Mouse (Mus musculus) forebrain, embryonic 12.5 days (tissue): ENCODE results near the gene Slc44a4. TPM values are rescaled to one million over a fixed set of nuclear protein-coding genes. Genes with fewer than 3 reads are reported as not detected.

Experiments used
- ATAC-seq: fragments of 200-750 bp; cut with Nextera tagmentation; 2 replicates; pipeline ENCODE4 v1.8.0; 2017; ENCODE audit warnings: moderate TSS enrichment; ENCODE audit not compliant: low FRiP score
- H3K27ac ChIP-seq: fragments of 300-500 bp; sonication (generic); 2 replicates; pipeline ENCODE4 v1.5.1; 2016; ENCODE audit warnings: mild to moderate bottlenecking
- H3K27me3 ChIP-seq: fragments of 300-500 bp; sonication (generic); 2 replicates; pipeline ENCODE4 v1.6.1; 2016; ENCODE audit warnings: mild to moderate bottlenecking
- H3K36me3 ChIP-seq: fragments of 300-500 bp; sonication (generic); replicated peaks from 2 replicates; pipeline ENCODE4 v1.6.1; 2016; ENCODE audit warnings: mild to moderate bottlenecking
- H3K4me1 ChIP-seq: fragments of 300-500 bp; sonication (generic); 2 replicates; pipeline ENCODE4 v1.6.1; 2016
- H3K4me2 ChIP-seq: fragments of 300-500 bp; sonication (generic); 2 replicates; pipeline ENCODE4 v1.6.1; 2016; ENCODE audit warnings: mild to moderate bottlenecking, moderate library complexity
- H3K4me3 ChIP-seq: fragments of 300-500 bp; sonication (generic); replicated peaks from 2 replicates; pipeline ENCODE4 v1.5.1; 2016; ENCODE audit warnings: mild to moderate bottlenecking
- H3K9ac ChIP-seq: fragments of 300-500 bp; sonication (generic); 2 replicates; pipeline ENCODE4 v1.6.1; 2016; ENCODE audit warnings: mild to moderate bottlenecking
- H3K9me3 ChIP-seq: fragments of 300-500 bp; sonication (generic); 2 replicates; pipeline ENCODE4 v1.6.1; 2016
- WGBS: fragments of 180-500 bp; shearing (Covaris S2); methylation state at CpG from one replicate; pipeline ENCODE4 v1.1.7; 2016; 5-methylcytosine and 5-hydroxymethylcytosine counted together
- polyA plus RNA-seq: library from polyadenylated mRNA; unstranded; fragments of >200 nt; fragmentation: Nextera tagmentation; extraction: Ambion mirVana; gene quantifications from 2 replicates; pipeline ENCODE4 v1.2.1, GENCODE M21; 2016

Gene Slc44a4
- polyA plus RNA-seq, 1 experiment from 2014 or later, result not detected

DNA sequence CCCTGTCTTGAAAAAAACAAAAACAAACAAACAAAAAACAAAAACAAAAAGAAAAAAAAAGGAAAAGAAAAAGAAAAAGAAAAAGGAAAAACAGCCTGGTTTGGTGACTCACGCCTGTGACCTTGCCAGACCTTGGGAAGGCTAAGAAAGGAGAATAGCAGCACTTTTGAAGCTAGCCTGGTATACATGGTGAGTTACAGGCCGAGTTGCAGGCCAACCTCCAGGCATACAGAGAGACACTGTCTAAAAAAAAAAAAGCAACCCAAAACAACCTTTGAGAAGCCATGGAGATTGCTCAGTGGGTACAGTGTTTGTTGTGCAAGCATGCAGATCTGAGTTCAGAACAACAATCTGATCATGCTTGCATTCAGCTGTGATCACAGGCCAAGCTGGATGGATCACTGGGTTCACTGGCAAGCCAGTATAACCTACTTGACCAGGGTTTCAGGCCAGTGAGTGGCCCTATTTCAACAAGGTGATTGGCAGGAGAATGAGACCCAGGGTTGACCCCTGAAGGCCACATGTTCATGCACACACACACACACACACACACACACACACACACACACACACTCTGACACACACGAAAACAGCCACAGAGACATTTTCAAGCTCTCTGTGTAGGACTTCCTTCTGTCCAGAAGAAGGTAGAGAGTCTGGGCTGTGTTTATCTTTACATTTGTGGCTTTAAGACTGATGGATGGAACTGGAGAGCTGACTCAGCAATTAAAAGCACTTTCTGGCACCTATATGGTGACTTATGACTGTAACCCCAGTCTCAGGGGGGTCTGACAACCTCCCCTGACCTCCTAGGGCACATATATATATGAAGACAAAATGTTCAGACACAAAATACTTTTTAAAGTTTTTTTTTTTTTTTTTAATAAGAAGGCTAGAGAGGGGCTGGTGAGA, 61.6 kb downstream of the Slc44a4 start:
- 88% methylated on average over 3 of the region's 3 CpGs for WGBS
- H3K9ac ChIP-seq, result no peak overlapping the region
- H3K4me3 ChIP-seq, result no peak overlapping the region
- no peak overlapping the region for H3K27ac ChIP-seq
- H3K27me3 ChIP-seq, result peaks cover 10% of the 10 kb centered on the region; the same call in 1 of the 2 replicates
- no peak for ATAC-seq
- H3K4me1 ChIP-seq, result peaks cover 15% of the 10 kb centered on the region
- no peaks in the 10 kb centered on the region for H3K9me3 ChIP-seq
- no peak overlapping the region for H3K4me2 ChIP-seq
- no peaks in the 10 kb centered on the region for H3K36me3 ChIP-seq

DNA sequence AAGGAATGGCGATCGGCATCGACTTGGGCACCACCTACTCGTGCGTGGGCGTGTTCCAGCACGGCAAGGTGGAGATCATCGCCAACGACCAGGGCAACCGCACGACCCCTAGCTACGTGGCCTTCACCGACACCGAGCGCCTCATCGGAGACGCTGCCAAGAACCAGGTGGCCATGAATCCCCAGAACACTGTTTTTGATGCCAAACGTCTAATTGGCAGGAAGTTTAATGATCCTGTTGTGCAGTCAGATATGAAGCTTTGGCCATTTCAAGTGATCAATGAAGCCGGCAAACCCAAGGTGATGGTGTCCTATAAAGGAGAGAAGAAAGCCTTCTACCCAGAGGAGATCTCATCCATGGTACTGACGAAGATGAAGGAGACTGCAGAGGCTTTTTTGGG, 62.7 kb downstream of the Slc44a4 start:
- Histone ChIP-seq H3K4me3 (no peak overlapping the region), H3K9me3 (no peaks in the 10 kb centered on the region), H3K27me3 (peaks cover 10% of the 10 kb centered on the region; the same call in 1 of the 2 replicates), H3K4me1 (peaks cover 20% of the 10 kb centered on the region), H3K27ac (no peak overlapping the region), H3K36me3 (no peaks in the 10 kb centered on the region), H3K4me2 (no peak overlapping the region), H3K9ac (no peak overlapping the region)
- ATAC-seq, result no peak
- 96% methylated on average over 20 of the region's 20 CpGs for WGBS

DNA sequence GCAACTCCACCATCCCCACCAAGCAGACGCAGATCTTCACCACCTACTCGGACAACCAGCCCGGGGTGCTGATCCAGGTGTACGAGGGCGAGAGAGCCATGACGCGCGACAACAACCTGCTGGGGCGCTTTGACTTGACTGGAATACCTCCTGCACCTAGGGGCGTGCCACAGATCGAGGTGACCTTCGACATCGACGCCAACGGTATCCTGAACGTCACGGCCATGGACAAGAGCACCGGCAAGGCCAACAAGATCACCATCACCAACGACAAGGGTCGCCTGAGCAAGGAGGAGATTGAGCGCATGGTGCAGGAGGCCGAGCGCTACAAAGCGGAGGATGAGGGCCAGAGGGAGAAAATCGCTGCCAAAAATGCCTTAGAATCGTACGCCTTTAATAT, 64.0 kb downstream of the Slc44a4 start:
- 91% methylated on average over 27 of the region's 27 CpGs for WGBS
- Histone ChIP-seq H3K27ac (no peak overlapping the region), H3K4me3 (no peak overlapping the region)

DNA sequence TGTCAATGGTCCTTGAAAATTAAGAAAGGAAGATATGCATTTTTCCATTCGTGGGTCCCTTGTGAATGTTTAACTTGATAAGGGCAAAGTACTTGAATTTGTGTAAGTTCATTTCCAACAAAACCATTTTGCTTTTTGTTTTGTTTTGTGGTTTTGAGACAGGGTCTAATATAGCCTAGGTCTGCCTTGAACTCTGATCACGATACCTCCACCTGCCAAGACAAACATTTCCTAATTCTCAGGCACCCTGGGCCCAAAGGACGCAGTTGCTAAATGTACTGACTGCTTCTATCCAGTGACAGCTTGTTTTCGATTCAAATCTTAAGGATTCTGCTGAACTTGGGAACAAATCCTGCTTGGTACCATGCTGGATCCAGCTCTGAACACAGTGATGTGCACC, 65.4 kb downstream of the Slc44a4 start:
- Histone ChIP-seq H3K4me2 (no peak overlapping the region), H3K27me3 (no peaks in the 10 kb centered on the region), H3K4me1 (peaks cover 28% of the 10 kb centered on the region), H3K9me3 (no peaks in the 10 kb centered on the region), H3K9ac (no peak overlapping the region), H3K27ac (no peak overlapping the region), H3K4me3 (no peak overlapping the region), H3K36me3 (0 out of 2 replicates have a peak, but pooled peaks cover under 1% of the 10 kb centered on the region)
- no peak for ATAC-seq
- WGBS, result 89% methylated on average over 4 of the region's 4 CpGs

More for the DNA sequence above, 64.0 kb downstream of the Slc44a4 start:
- Histone ChIP-seq H3K4me1 (peaks cover 25% of the 10 kb centered on the region), H3K9ac (no peak overlapping the region), H3K36me3 (no peaks in the 10 kb centered on the region), H3K9me3 (no peaks in the 10 kb centered on the region), H3K4me2 (no peak overlapping the region), H3K27me3 (peaks cover 3% of the 10 kb centered on the region; the same call in 1 of the 2 replicates)
- no peak for ATAC-seq

Other genes starting within 250 kb of the Slc44a4 start
- 0.03 and 0.04 TPM in 2 replicates for gene Tnxb, start 243.9 kb upstream of the Slc44a4 start, polyA plus RNA-seq
- gene C4b, start 170.6 kb upstream of the Slc44a4 start, polyA plus RNA-seq, result not detected in 2 replicates
- gene Cyp21a1, start 109.9 kb upstream of the Slc44a4 start, polyA plus RNA-seq, result not detected in 2 replicates
- 28.6 and 32.7 TPM in 2 replicates for gene Stk19, start 77.5 kb upstream of the Slc44a4 start, polyA plus RNA-seq
- 72.9 and 77.6 TPM in 2 replicates for gene Dxo, start 77.4 kb upstream of the Slc44a4 start, polyA plus RNA-seq
- gene Skiv2l, start 64.3 kb upstream of the Slc44a4 start, polyA plus RNA-seq, result 61.8 and 64.8 TPM in 2 replicates
- gene Nelfe, start 64.1 kb upstream of the Slc44a4 start, polyA plus RNA-seq, result 124 and 133 TPM in 2 replicates
- gene Cfb, start 51.9 kb upstream of the Slc44a4 start, polyA plus RNA-seq, result 2.9 and 3.6 TPM in 2 replicates
- gene Zbtb12, start 35.0 kb upstream of the Slc44a4 start, polyA plus RNA-seq, result 9.2 and 10.4 TPM in 2 replicates
- gene Gm20547, start 32.4 kb upstream of the Slc44a4 start, polyA plus RNA-seq, result not detected in 2 replicates
- gene C2, start 16.2 kb upstream of the Slc44a4 start, polyA plus RNA-seq, result 1.3 and 1.6 TPM in 2 replicates
- 111 and 114 TPM in 2 replicates for gene Ehmt2, start 16.0 kb upstream of the Slc44a4 start, polyA plus RNA-seq
- 16.2 and 16.9 TPM in 2 replicates for gene Neu1, start 16.8 kb downstream of the Slc44a4 start, polyA plus RNA-seq
- gene Hspa1b, start 44.8 kb downstream of the Slc44a4 start, polyA plus RNA-seq, result 0.11 and 0.21 TPM in 2 replicates
- not detected in 2 replicates for gene Gm20481, start 55.4 kb downstream of the Slc44a4 start, polyA plus RNA-seq
- gene Hspa1a, start 57.7 kb downstream of the Slc44a4 start, polyA plus RNA-seq, result 2.0 and 2.3 TPM in 2 replicates
- gene Hspa1l, start 58.2 kb downstream of the Slc44a4 start, polyA plus RNA-seq, result 1.2 and 1.3 TPM in 2 replicates
- 226 and 238 TPM in 2 replicates for gene Lsm2, start 67.4 kb downstream of the Slc44a4 start, polyA plus RNA-seq
- 158 and 159 TPM in 2 replicates for gene Vars, start 86.5 kb downstream of the Slc44a4 start, polyA plus RNA-seq
- gene Vwa7, start 102.1 kb downstream of the Slc44a4 start, polyA plus RNA-seq, result 0.17 and 0.27 TPM in 2 replicates
- gene Sapcd1, start 113.5 kb downstream of the Slc44a4 start, polyA plus RNA-seq, result 7.4 and 7.7 TPM in 2 replicates
- gene Msh5, start 132.3 kb downstream of the Slc44a4 start, polyA plus RNA-seq, result 5.3 and 5.6 TPM in 2 replicates
- gene Clic1, start 135.5 kb downstream of the Slc44a4 start, polyA plus RNA-seq, result 152 and 155 TPM in 2 replicates
- 513 and 534 TPM in 2 replicates for gene Ddah2, start 144.6 kb downstream of the Slc44a4 start, polyA plus RNA-seq
- not detected in 2 replicates for gene Ly6g6c, start 150.9 kb downstream of the Slc44a4 start, polyA plus RNA-seq
- gene Mpig6b, start 151.7 kb downstream of the Slc44a4 start, polyA plus RNA-seq, result 0.40 and 0.54 TPM in 2 replicates
- gene Ly6g6e, start 162.4 kb downstream of the Slc44a4 start, polyA plus RNA-seq, result 0.28 and 0.50 TPM in 2 replicates
- 0.29 and 1.6 TPM in 2 replicates for gene Ly6g6d, start 163.6 kb downstream of the Slc44a4 start, polyA plus RNA-seq
- gene Ly6g6f, start 171.1 kb downstream of the Slc44a4 start, polyA plus RNA-seq, result 0.17 and 0.18 TPM in 2 replicates
- 59.2 and 70.7 TPM in 2 replicates for gene Abhd16a, start 174.8 kb downstream of the Slc44a4 start, polyA plus RNA-seq
- gene Ly6g5c, start 193.8 kb downstream of the Slc44a4 start, polyA plus RNA-seq, result not detected in 2 replicates
- gene Ly6g5b, start 201.0 kb downstream of the Slc44a4 start, polyA plus RNA-seq, result 0.96 and 1.5 TPM in 2 replicates
- gene Gpank1, start 207.0 kb downstream of the Slc44a4 start, polyA plus RNA-seq, result 27.4 and 28.1 TPM in 2 replicates
- 283 and 284 TPM in 2 replicates for gene Csnk2b, start 207.6 kb downstream of the Slc44a4 start, polyA plus RNA-seq
- gene D17H6S53E, start 211.9 kb downstream of the Slc44a4 start, polyA plus RNA-seq, result 5.3 and 7.2 TPM in 2 replicates
- 0.46 and 0.63 TPM in 2 replicates for gene Apom, start 217.6 kb downstream of the Slc44a4 start, polyA plus RNA-seq
- 88.9 and 97.8 TPM in 2 replicates for gene Bag6, start 220.7 kb downstream of the Slc44a4 start, polyA plus RNA-seq